Mouse (Mus musculus) layer of hippocampus, postnatal 14 days (tissue): ENCODE results near the gene Clptm1. TPM values are rescaled to one million over a fixed set of nuclear protein-coding genes. Genes with fewer than 3 reads are reported as not detected.
"Not testable (repeated sequence)": the region's sequence is repeated elsewhere in the genome, so short reads cannot be mapped to it uniquely, and the experiment has no call there.

Source experiments
- DNase-seq, 2 experiments: peaks; one replicate each; pipeline ENCODE4 v3.0.0; 2021 to 2022; ENCODE audit warnings: low spot score in 2 of 2, mixed read lengths in 1 of 2
- total RNA-seq, 2 experiments: library from RNA; stranded (reverse); gene quantifications; 2 replicates each; pipeline ENCODE4 v1.2.3; 2021

The Clptm1 gene
- total RNA-seq, 2 experiments from 2014 or later = 151 to 160 TPM

DNA sequence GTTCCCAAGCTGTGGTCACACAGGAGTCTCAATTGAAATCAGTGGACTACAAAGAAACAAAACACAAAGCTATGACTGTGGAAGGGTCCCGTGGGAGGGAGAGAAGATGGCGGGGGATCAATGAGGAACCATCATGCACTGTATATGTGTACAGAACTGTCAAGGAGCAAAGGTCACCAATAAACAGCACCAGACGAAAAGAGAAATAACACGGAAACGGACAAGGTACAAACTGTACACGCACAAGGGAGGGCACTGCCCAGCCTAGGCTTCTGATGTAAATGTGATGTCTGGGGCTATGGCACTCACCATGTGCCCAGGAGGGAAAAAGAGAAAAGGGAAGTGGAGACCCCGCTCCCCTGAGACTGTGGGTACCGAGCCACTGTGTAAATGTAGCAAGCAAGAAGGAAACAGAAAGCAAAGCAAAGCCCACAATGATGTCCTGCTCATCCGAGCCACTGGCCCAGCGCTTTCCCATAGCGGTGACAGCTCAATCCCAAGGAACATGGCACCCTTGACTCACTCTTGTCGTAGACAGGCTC is 49.7 kb downstream of the Clptm1 start:
- no peak for DNase-seq

DNA sequence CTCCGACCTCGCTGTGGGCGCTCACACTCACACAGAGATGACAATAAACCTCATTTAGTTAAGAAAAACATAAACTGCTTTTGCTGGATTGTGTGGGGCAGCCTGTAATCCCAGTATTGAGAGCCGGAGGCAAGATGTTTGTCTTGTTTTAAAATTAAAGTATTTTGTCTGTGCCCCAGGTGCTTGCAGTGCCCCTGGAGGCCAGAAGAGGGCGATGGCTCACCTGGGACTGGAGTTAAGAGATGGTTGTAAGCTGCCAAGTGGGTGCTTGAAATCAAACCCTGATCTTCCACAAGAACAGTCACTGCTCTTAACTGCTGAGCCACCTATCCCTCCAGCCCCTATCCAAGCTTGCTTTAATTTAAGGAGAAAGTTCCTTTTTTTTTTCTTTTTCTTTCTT is 53.9 kb downstream of the Clptm1 start:
- DNase-seq = no peak

DNA sequence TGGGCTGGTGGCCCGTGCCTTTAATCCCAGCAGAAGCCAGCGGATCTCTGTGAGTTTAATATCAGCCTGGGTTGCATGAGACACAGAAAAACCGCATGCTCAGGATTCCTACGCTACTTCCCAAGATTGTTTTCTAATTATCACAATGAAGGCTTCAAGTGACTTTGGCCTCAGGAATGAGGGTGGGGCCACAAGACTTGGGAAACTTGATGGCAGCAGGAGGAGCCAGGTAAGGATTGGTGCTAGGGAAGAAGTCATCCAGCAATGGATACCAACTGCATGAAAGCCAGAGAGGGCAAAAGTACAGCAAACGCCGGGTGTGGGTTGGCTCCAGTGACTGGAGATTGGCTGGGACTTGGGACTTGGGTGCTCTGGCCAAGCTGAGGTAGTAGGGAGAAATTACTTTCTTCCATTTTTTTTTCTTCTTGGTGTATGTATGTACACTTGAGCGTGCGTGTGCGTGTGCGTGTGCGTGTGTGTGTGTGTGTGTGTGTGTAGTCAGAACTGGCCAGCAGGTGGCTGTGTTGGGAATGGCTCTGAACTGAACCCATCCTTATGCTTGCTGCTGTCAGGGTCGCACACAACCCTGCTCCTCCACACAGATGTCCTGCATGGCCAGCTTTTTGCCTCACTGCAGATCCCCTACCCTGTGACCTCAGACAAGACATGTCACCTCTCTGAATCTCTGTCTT is 55.0 kb downstream of the Clptm1 start:
- no peak for DNase-seq

DNA sequence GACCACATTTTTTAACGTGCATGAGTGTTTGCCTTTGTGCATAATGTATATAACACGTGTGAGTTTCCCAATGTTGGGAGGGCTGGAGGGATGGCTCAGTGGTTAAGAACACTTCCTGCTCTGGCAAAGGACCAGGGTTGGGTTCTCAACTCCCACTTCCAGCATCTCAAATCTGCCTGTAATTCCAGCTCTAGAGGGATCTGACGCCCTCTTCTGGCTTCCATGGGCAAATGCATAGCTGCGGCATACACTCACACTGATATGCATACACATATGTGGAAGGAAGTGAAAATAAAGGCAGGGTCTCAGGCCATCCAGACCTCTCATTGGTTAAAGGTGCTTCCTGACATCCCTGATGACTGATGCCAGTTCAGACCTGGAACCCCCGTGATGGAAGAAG is 57.5 kb downstream of the Clptm1 start:
- DNase-seq = no peak

DNA sequence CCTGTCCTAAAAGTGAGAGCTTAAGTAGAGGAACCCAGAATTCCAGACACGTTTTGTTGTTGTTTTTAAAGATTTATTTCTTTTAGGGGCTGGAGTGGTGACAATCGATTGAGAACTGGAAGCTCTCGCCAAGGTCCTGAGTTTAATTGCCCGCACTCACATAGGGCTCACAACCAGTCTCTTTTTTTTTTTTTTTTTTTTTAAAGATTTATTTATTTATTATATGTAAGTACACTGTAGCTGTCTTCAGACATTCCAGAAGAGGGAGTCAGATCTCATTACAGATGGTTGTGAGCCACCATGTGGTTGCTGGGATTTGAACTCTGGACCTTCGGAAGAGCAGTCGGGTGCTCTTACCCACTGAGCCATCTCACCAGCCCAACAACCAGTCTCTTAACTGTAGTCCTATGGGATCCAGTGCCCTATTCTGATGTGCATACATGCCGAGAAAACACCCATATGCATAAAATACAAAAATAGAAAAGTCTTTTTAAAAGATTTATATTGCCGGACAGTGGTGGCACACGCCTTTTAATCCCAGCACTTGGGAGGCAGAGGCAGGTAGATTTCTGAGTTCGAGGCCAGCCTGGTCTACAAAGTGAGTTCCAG is 60.1 kb downstream of the Clptm1 start:
- not testable (repeated sequence) for DNase-seq

DNA sequence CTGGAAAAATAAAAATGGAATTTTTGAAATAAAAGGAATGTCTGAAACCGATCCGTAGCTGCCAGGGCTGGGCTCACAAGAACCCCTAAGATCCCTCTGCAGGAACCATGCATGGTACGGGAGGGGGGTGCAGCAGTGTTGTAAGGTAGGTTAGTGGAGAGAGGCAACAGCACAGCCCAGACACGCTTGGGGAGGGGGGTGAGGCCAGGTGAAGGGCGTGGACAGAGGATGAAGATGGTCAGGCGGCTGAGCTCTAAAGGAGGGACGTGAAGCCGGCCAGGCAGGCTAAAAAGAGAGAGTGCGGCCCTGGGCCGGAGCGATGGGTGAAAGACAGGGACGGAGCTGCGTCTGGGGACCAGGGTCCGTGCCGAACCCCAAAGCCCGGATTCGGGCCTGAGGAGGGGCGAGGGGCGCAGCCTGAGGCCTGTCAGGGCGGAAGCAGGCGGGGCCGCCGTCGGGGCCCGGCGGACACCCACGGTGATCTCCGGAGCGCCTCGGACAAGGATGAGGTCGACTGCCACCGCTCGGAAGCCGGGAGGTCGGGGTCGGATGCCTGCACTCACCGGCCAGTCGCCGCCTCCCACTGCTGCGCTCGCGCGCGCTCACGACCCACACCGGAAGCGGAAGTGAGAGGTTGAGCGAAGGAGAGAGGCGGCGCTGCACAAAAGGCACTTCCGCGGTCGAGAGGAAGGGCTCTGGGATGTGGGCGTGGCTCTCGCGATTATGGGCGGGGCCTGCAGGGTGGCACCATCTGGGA is 60.8 kb downstream of the Clptm1 start, which contains the start of gene Clasrp:
Gene Clasrp, minus strand, starts transcription at position 638 of the 757 bp plus-strand sequence.
- peak; percentile 91 to 96 for DNase-seq

DNA sequence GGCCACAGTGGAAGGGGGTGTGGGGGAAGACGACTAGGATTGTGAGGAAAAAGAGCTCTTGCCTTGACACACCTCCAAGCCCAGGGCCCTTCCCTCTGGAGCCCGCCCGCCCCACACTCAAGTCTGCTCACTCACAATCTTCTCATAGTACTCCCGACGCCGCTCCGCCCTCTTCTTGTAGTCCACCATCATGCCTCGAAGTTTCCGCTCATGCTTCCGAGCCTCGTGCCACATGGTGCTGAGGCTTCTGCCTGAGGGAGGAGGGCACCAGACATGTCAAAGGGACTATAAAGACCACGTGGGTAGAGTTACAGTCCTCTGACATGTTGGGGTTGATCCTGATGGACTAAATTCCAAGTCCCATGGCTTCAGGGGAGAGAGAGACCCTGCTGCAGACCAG is 61.8 kb downstream of the Clptm1 start:
- DNase-seq = no peak

DNA sequence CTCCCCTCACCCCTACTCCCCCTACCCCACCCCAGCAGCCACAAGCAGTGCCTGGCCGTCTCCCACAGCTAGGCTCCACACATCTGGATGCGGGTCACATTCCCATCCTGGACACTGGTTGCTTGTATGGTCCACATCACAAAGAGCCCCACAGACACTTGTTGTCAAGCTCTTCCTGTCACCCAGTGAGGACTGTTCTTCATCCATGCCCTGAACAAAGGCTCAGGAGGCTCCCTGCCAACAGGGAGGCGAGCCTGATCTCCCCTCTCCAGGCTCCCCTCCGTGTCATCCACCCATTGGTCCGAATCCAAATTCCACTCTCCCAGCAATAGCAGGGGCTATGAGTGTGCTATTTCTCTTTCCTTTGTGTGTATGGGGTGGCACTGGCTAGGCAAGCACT is 64.3 kb downstream of the Clptm1 start:
- DNase-seq = peak in 1 of 2 experiments; percentile 57

DNA sequence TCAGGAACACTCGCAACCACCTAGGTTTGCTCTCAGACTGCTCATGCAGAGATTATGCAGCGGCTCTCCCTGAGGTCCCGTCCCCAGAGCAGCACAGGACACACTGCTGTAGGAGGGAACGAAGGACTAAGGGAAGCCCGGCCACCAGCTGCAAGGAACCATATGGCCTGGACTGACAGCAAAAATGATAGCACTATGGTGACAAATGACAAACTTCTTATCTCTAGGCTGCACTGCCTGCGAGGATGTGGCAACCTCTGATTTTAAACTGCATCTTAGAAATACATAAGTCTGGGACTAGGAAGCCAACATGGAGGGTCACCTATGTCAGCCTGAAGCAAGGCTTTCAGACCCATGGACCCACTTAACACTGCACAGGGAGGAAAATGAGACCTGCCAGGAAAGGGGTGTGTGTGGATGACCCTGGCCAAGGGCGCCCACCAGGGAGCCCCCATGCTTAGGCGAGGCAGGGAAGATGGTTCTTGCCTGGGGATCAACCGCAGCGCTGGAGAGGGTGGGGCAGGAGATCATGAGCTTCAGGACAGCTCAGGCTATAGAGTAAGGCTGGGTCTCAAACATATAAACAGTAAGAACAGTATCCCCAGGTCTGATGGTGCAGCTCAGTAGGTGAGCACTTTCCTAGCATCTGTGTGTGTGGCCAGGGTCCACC is 71.6 kb downstream of the Clptm1 start:
- DNase-seq = no peak

DNA sequence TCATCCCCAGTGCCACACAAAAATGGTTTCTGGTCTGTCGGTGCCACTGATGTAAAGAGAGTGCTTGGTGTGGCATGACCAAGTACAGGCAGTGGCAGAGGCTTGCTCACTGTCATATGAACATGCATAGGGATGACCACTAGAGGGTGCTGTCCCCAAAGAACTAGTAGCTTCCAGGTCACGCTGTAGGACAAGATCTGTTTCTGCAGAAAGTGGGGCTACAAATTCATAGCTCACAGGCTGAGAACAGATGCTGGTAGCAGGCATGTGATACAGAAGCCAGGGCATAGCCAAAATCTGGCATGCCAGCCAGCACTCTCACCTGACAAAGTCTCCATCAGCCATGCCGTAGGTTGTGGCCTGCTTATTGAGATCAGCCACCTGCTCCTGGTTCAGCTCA is 74.9 kb downstream of the Clptm1 start:
- DNase-seq = peak; percentile 65 to 83

DNA sequence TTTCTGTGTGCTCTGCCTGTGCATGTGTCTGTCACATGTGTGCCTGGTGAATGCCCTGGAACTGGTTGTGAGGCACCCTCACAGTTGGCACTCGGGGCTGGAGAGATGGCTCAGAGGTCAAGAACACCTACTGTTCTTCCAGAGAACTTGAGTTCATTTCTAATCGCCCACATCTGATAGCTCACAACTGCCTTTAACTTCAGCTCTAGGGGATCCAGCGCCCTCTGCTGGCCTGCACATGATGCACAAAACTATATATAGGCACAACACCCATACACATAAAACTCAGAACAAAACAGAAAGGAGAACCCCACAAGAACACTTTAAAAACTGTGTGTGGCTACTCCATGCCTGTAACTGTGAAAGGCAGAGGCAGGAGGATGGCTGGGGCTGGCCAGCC is 75.6 kb downstream of the Clptm1 start:
- DNase-seq = peak in 1 of 2 experiments; percentile 52

DNA sequence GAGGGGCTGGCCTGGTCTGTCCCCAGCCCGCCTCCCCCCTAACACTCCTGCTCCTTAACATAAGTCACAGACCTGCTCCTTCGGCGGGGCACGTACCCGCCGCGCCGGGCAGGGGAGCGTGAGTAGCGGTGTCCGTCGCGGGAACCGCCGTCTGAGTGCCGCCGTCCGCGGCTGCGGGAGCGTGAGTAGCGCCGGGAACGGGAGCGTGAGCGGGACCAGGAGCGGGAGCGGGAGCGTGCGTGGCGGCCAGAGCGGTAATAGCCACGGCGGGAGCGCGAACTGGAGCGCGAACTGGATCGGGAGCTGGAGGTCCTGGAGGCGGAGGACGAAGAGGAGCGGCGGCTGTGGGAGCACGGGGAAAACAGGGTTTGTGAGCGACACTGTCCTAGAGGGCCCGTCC is 78.6 kb downstream of the Clptm1 start:
- no peak for DNase-seq

Other genes starting within 250 kb of the Clptm1 start
- 100 to 1,000 TPM; 114 to 119 TPM for gene Mark4, start 206.2 kb downstream of the Clptm1 start, total RNA-seq
- 1 to 10 TPM in 1 of 2 experiments, under 1 TPM in 1; 0.91 to 1.0 TPM for gene Exoc3l2, start 201.7 kb downstream of the Clptm1 start, total RNA-seq
- gene Bloc1s3, start 156.7 kb downstream of the Clptm1 start, total RNA-seq = 1 to 10 TPM; 6.4 to 7.0 TPM
- gene Trappc6a, start 156.6 kb downstream of the Clptm1 start, total RNA-seq = 10 to 100 TPM; 23.0 to 24.2 TPM
- under 1 TPM; 0.48 to 0.69 TPM for gene Nkpd1, start 147.2 kb downstream of the Clptm1 start, total RNA-seq
- 10 to 100 TPM; 88.3 to 91.7 TPM for gene Ppp1r37, start 102.0 kb downstream of the Clptm1 start, total RNA-seq
- under 1 TPM in 1 of 2 experiments, not detected in 1; 0.53 TPM for gene Zfp296, start 87.7 kb downstream of the Clptm1 start, total RNA-seq
- gene Gemin7, start 87.4 kb downstream of the Clptm1 start, total RNA-seq = 10 to 100 TPM; 39.8 to 43.3 TPM
- 10 to 100 TPM; 85.8 to 95.0 TPM for gene Clasrp, start 60.5 kb downstream of the Clptm1 start, total RNA-seq
- gene Relb, start 35.6 kb downstream of the Clptm1 start, total RNA-seq = 10 to 100 TPM in 1 of 2 experiments, 1 to 10 TPM in 1; 9.9 to 10.5 TPM
- gene Apoc2, start 12.9 kb upstream of the Clptm1 start, total RNA-seq = not detected
- gene Gm44805, start 16.4 kb upstream of the Clptm1 start, total RNA-seq = not detected
- gene Apoc4, start 16.4 kb upstream of the Clptm1 start, total RNA-seq = not detected
- 1 to 10 TPM; 6.1 to 6.8 TPM for gene Apoc1, start 27.6 kb upstream of the Clptm1 start, total RNA-seq
- 1,000 to 10,000 TPM; 2,679 to 2,697 TPM for gene Apoe, start 34.2 kb upstream of the Clptm1 start, total RNA-seq
- 100 to 1,000 TPM; 105 to 115 TPM for gene Tomm40, start 50.4 kb upstream of the Clptm1 start, total RNA-seq
- gene Nectin2, start 85.5 kb upstream of the Clptm1 start, total RNA-seq = 10 to 100 TPM; 11.6 to 12.7 TPM
- 10 to 100 TPM in 1 of 2 experiments, 1 to 10 TPM in 1; 8.8 to 14.0 TPM for gene Bcam, start 106.0 kb upstream of the Clptm1 start, total RNA-seq
- not detected for gene Cblc, start 131.8 kb upstream of the Clptm1 start, total RNA-seq
- gene Bcl3, start 157.7 kb upstream of the Clptm1 start, total RNA-seq = under 1 TPM; 0.38 to 0.78 TPM
- 1 to 10 TPM; 3.0 to 3.3 TPM for gene Gm19345, start 187.0 kb upstream of the Clptm1 start, total RNA-seq
- not detected for gene Ceacam16, start 196.3 kb upstream of the Clptm1 start, total RNA-seq
- gene Ceacam19, start 222.9 kb upstream of the Clptm1 start, total RNA-seq = not detected